Mouse (Mus musculus) forebrain, embryonic 15.5 days (tissue): ENCODE measurements at regions not wholly inside any gene's neighbourhood (a gene's known extent, or its start where the extent isn't known, plus 50 kb on each side); places are given as distances from the start of the nearest gene placed in this dataset. TPM values are rescaled to one million over a fixed set of nuclear protein-coding genes. Genes with fewer than 3 reads are reported as not detected.

Experiments used
- ATAC-seq: fragments of 200-750 bp; cut with Nextera tagmentation; replicated peaks from 2 replicates; pipeline ENCODE4 v1.8.0; 2017; ENCODE audit warnings: mild to moderate bottlenecking, moderate TSS enrichment, moderate library complexity
- H3K27ac ChIP-seq: fragments of 300-500 bp; sonication (generic); replicated peaks from 2 replicates; pipeline ENCODE4 v1.5.1; 2015; ENCODE audit warnings: mild to moderate bottlenecking, inconsistent platforms
- H3K27me3 ChIP-seq: fragments of 300-500 bp; sonication (generic); 2 replicates; pipeline ENCODE4 v1.6.1; 2015; ENCODE audit warnings: inconsistent platforms
- H3K36me3 ChIP-seq: fragments of 300-500 bp; sonication (generic); 2 replicates; pipeline ENCODE4 v1.6.1; 2015; ENCODE audit warnings: mild to moderate bottlenecking, inconsistent platforms
- H3K4me1 ChIP-seq: fragments of 300-500 bp; sonication (generic); 2 replicates; pipeline ENCODE4 v1.6.1; 2015; ENCODE audit warnings: inconsistent platforms
- H3K4me2 ChIP-seq: fragments of 300-500 bp; sonication (generic); replicated peaks from 2 replicates; pipeline ENCODE4 v1.6.1; 2015; ENCODE audit warnings: mild to moderate bottlenecking, inconsistent platforms
- H3K4me3 ChIP-seq: fragments of 300-500 bp; sonication (generic); 2 replicates; pipeline ENCODE4 v1.5.1; 2015; ENCODE audit warnings: mild to moderate bottlenecking, inconsistent platforms
- H3K9ac ChIP-seq: fragments of 300-500 bp; sonication (generic); replicated peaks from 2 replicates; pipeline ENCODE4 v1.6.1; 2015; ENCODE audit warnings: mild to moderate bottlenecking, inconsistent platforms
- H3K9me3 ChIP-seq: fragments of 300-500 bp; sonication (generic); 2 replicates; pipeline ENCODE4 v1.6.1; 2016; ENCODE audit warnings: inconsistent platforms
- WGBS: fragments of 180-500 bp; shearing (Covaris S2); methylation state at CpG from one replicate; pipeline ENCODE4 v1.1.7; 2015; ENCODE audit warnings: mixed read lengths; 5-methylcytosine and 5-hydroxymethylcytosine counted together
- microRNA-seq: library from miRNA; unstranded; fragments of <30 nt; microRNA quantifications from one replicate; pipeline ENCODE4, GENCODE M21; 2016

- H3K27ac ChIP-seq, result no peak overlapping the region
- no peaks in the 10 kb centered on the region for H3K4me1 ChIP-seq
- 82% methylated on average over 2 of the region's 2 CpGs for WGBS
- ATAC-seq, result no peak
- H3K36me3 ChIP-seq, result no peaks in the 10 kb centered on the region
- H3K9me3 ChIP-seq, result no peaks in the 10 kb centered on the region
- no peak overlapping the region for H3K9ac ChIP-seq
- H3K27me3 ChIP-seq, result no peaks in the 10 kb centered on the region
- no peak overlapping the region for H3K4me3 ChIP-seq
- H3K4me2 ChIP-seq, result no peak overlapping the region
Measured at GRCm38 (mm10) chr8:15230217-15230616, 184.3 kb upstream of the BB014433 start.

GRCm38 (mm10) chr8:15221211-15221912 lies 175.5 kb upstream of the BB014433 start:
- WGBS, result 40% methylated on average over 13 of the region's 13 CpGs

GRCm38 (mm10) chr8:15209856-15210521 lies 164.1 kb upstream of the BB014433 start:
- Histone ChIP-seq H3K4me1 (no peaks in the 10 kb centered on the region), H3K9me3 (no peaks in the 10 kb centered on the region), H3K4me2 (no peak overlapping the region), H3K36me3 (no peaks in the 10 kb centered on the region), H3K27me3 (no peaks in the 10 kb centered on the region), H3K27ac (no peak overlapping the region), H3K4me3 (no peak overlapping the region), H3K9ac (no peak overlapping the region)
- ATAC-seq, result no peak
- WGBS, result 71% methylated on average over 6 of the region's 6 CpGs

More at GRCm38 (mm10) chr8:15221211-15221912, 175.5 kb upstream of the BB014433 start:
- peak; percentile 66; the same call in 1 of the 2 replicates for ATAC-seq
- no peak overlapping the region for H3K4me2 ChIP-seq
- no peaks in the 10 kb centered on the region for H3K4me1 ChIP-seq
- H3K9me3 ChIP-seq, result no peaks in the 10 kb centered on the region
- no peak overlapping the region for H3K4me3 ChIP-seq
- H3K9ac ChIP-seq, result no peak overlapping the region
- H3K27ac ChIP-seq, result no peak overlapping the region
- no peaks in the 10 kb centered on the region for H3K27me3 ChIP-seq
- H3K36me3 ChIP-seq, result no peaks in the 10 kb centered on the region

- Histone ChIP-seq H3K4me2 (no peak overlapping the region), H3K36me3 (no peaks in the 10 kb centered on the region), H3K27me3 (no peaks in the 10 kb centered on the region), H3K4me3 (no peak overlapping the region), H3K9ac (no peak overlapping the region), H3K9me3 (no peaks in the 10 kb centered on the region), H3K27ac (no peak overlapping the region), H3K4me1 (no peaks in the 10 kb centered on the region)
- 90% methylated on average over 6 of the region's 6 CpGs for WGBS
- ATAC-seq, result no peak
Measured at GRCm38 (mm10) chr8:15201556-15201955, 155.7 kb upstream of the BB014433 start.

GRCm38 (mm10) chr8:15190708-15191107 lies 144.8 kb upstream of the BB014433 start:
- Histone ChIP-seq H3K9me3 (no peaks in the 10 kb centered on the region), H3K9ac (no peak overlapping the region), H3K4me1 (no peaks in the 10 kb centered on the region), H3K27ac (no peak overlapping the region), H3K27me3 (no peaks in the 10 kb centered on the region), H3K4me3 (no peak overlapping the region), H3K4me2 (no peak overlapping the region), H3K36me3 (no peaks in the 10 kb centered on the region)
- 77% methylated on average over 3 of the region's 3 CpGs for WGBS
- ATAC-seq, result no peak

- H3K4me2 ChIP-seq, result no peak overlapping the region
- ATAC-seq, result no peak; the same call in 1 of the 2 replicates
Measured at GRCm38 (mm10) chr8:15189079-15189612, 143.3 kb upstream of the BB014433 start.

More at GRCm38 (mm10) chr8:15189079-15189612, 143.3 kb upstream of the BB014433 start:
- Histone ChIP-seq H3K27ac (no peak overlapping the region), H3K9me3 (no peaks in the 10 kb centered on the region), H3K4me1 (no peaks in the 10 kb centered on the region), H3K4me3 (no peak overlapping the region), H3K9ac (no peak overlapping the region), H3K27me3 (no peaks in the 10 kb centered on the region), H3K36me3 (no peaks in the 10 kb centered on the region)
- WGBS, result 25% methylated on average over 10 of the region's 10 CpGs

Small RNAs in the stretch of these regions (microRNA-seq; reads per million reads assigned to microRNA genes)
- gene Gm25255 (not detected), gene Gm25871 (not detected)
